Mouse (Mus musculus) thymus, postnatal 0 days (tissue): ENCODE data around the gene Olfml2b. TPM values are rescaled to one million over a fixed set of nuclear protein-coding genes. Genes with fewer than 3 reads are reported as not detected.

Experiments used
- DNase-seq: peaks from one replicate; pipeline ENCODE4 v3.0.0-alpha.2; 2015; ENCODE audit warnings: low spot score
- polyA plus RNA-seq: library from polyadenylated mRNA; unstranded; fragments of >200 nt; fragmentation: Nextera tagmentation; extraction: Ambion mirVana; gene quantifications from 2 replicates; pipeline ENCODE4 v1.2.1, GENCODE M21; 2015

Gene Olfml2b
- polyA plus RNA-seq, 1 experiment from 2014 or later: 1.7 TPM

DNA sequence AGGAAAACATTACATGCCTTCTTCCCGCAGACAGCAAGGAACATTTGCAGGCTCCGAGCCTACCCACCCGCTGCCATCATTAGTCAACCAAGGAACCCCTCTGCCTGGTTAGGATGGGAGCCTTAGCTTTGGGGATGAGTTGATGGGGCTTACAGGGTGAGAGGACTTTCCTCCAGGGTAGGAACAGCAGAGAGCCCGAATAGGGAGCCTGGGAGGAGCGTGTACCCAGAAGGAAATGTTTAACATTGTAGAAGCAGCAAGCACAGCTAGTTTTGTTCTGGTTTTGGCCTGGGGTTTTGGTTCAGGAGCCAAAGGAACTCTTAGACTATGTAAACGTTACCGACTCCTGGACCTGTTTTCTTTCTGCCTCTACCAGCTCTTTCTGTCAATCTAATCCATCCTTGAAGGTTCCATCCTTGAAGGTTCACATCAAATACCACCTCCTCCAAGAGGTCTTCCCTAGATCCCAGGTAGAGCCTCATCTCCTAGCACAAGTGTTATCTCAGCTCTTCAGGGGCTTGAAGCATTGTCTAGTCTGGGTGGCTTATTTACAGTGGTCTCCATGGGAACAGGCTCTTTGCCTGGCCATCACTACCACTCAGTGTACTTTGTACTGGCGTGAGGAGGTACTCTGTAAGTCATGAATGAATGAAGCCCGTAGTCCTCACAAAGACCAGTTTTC, 2.4 kb downstream of the Olfml2b start:
- no peak for DNase-seq

DNA sequence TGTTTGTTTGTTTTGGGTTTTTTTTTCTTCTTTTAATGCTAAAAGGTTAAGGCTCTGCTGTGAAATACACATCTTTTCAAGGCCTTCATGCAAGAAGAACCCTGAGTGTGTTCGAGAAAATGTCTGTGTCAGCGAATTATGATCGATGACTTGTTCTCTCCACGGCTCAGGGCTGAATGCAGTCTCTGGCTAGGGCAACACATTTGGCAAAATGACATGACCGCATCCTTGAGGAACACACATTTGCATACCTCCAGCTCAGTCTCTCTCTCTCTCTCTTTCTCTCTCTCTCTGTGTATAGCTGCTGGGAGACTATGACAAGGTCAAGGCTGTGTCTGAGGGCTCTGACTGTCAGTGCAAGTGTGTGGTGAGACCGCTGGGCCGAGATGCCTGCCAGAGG, 3.0 kb downstream of the Olfml2b start:
- DNase-seq: no peak

DNA sequence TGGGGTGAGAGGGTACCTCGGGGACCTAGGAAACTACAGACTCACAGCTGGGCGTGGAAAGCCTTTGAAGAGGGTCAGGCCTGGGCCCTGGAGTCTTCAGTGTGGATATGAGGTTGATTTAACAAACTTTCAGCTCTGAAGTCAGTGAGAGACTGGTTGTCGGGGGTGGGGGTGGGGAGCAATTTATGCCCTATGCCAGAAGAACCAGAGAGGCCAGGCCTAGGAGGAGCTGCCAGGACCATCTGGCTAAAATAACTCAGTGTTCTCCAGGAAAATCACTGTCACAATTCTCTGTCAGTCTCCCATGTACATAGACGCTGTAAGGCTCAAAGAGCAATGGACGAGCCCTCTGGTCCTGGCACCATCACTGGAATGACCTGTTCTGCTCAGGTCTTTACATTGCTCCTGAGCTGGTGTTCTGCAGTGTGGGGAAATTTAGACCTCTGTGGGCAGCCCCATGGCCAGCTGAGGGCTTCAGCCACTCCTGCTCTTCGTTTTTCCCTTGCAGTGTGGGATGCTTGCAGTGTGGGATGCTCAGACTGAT, 3.7 kb downstream of the Olfml2b start:
- no peak for DNase-seq

DNA sequence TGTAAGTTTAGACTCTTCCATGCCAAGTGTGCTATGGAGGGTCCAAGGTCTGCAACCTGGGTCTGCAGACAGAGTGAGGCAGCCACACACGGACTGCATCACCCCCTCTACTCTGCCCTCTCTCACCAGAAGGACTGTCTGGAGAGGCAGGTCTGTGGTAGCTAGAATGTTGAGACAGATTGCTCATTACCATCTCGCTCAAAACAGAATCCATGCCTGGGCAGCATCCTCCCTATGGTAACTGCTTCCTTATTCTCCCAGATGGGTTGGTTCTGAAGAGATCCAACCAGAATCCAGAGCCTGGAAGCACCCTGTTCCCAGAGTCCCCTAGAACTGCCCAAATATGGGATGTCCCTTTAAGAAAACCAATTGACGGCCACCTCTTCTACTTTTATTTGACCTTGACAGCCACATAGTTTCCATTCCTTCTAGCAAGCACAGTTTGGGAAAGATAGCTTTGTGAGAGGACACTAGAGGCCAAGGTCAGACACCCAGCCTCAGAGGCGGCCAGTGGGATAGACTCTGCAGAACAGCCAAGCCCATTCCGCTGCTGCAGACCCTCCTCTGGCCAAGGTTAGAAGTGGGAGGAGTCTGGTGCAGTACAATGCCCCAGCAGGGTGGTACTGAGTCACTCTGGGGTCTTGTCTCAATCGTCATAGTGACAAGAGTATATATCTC, 6.9 kb downstream of the Olfml2b start:
- DNase-seq: no peak

DNA sequence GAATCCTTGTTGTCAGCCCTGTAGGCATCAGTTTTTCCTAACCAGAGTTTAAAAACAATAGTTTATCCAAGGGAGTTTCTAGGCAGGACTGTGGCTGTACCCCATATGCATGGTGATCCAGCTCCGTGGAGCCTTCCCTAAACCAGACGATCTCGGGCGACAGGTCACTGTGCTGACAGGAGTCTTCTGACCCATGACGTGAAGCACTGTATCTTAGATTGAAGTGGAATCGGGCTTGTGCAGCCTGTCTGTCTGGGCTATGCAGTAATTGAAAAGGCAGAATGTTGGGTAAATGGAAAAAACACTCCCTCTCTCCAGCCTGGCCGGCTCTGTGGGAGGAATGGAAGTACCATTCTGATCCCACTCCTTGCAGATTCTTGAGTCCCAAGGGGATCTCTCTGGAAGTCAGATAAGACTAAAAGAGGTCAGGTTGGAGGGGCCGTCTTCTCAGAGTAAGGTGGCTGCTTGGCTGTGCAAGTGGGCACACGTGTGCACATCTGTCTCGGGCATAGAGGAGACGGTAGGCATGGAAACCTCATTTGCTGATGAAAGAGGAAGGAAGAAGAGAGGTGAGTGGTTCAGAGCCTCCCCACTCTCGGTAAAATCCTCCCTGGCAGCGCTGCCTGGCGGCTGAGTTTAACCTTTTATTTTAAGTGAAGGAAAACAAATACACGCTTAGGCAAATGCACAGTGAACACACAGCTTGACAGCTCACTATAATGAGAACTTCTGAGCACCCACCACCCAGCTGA, 7.8 kb downstream of the Olfml2b start:
- DNase-seq: no peak

DNA sequence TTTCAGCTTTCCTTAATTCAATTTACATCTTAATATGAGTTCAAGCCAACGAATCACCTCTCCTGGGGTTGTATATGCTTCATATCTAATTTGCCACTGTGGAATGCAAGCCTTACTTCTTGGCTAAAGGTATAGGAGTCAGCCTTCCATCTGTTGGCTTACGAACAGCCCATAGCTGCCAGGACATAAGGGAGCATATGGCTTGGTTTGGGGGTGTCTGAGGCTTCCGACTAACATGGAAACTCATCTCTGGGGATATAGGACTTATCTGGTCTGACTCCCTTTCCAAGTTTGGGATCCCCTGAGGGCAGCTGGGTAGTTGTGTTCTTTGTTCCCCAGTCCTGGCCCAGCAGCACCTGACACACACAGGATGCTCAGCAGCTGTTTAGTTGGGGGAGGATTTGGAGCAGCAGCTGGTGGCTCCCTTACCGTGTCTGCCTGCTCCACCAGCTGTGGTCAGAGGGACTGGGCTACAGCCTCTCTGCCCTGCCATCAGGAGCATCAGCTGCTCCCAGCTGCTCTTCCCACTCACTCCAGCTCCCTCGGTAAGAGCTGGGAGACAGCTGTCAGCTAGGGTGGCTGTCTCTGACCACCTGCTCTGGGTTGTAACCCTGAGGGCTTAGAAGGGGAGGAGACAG, 11.1 kb downstream of the Olfml2b start:
- no peak for DNase-seq

DNA sequence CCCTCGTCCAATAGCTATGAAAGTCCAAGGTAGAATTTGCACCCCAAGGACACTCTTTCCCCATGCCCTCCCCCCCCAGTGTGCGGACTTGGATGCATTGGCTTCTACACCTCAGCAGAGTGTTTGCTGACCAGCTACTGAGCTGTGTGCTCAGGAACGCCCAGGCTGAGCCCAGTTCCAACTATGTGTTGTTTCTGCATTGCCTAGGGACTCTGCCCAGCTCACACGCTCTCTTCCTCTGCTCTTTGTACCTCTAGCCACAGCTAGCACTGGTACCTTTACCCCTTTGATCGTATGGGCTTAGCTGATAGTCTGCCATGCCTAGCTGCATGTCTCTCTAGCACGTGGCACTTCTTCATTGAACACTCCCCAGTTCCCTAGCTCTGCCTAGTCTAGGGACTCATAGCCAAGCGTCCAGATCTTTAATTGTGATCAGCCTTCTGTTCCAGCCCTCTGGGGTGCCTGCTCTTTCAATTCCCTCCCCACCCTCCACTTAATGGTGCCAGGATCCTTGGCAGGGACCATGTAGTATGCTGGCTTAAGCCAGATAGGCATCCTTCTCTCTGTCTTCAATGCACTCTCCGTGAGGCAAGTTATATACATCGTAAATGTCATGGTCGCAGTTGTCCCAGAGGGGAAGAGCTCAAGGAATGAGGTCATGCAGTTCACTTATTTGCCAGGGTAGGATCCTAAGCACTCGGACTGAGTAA, 12.3 kb downstream of the Olfml2b start:
- no peak for DNase-seq

DNA sequence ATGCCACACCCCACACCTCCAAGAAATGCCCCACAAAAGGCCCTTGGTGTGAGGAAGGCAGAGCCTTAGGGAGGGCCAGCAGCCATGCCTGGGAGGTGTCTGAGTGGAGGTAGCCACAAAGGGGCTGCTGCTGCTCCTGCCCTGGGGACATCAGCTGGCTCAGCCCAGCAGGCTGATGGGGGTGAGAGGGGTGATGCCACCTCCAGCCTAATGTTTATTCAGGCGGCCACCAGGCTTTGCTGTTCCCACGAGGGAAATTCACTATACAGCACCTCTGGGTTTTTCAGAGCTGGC, 12.8 kb downstream of the Olfml2b start:
- no peak for DNase-seq

DNA sequence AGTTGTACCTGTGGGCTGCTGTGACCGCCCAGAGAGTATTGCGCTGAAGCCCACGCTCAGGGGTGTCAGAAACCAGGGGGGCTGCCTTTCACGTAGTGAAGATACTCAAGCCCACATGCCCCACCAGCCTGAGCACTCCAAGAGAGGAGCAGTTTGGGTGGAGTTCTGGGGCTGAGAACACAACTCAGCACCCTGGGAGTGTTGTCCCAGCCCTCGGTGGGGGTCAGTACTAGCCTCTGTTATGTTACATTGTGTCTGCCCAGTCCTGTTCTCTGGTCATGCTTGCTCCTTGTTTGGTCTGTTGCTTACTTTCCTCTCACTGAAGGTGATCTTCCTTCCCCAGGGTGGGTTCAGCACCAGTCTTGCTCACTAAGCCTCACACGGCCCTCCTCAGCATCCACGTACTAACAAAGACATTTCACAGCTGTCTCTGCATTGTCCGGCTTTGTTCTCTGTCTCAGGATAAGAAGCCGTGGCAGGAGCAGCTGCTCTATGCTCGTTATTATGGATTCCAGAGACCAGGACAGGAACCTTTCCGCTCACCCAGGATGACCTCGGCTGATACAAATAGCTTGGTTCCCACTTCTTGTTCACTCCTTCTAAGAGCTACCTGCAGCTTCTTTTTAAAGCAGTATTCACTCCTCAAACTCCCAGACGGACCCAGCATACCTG, 13.4 kb downstream of the Olfml2b start:
- DNase-seq: no peak

DNA sequence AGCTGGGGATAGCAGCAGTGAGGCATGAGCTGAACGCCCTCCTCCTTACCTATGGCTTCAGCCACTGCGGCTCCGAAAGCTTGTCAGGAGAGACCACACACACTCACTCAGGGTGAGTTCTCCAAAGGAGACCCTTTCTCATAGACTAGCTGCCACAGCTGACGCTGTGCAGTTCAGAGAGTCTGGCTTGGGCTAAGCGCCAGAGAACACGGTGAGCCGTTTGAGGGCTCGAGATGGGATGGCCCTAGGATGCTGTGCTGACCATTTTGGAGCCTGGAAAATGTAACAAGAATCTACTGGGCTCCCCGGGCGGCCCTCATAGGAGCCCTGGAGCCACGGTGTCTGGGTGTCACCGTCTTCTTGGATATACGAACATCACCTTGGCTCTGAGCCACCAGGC, 14.9 kb downstream of the Olfml2b start:
- no peak for DNase-seq

DNA sequence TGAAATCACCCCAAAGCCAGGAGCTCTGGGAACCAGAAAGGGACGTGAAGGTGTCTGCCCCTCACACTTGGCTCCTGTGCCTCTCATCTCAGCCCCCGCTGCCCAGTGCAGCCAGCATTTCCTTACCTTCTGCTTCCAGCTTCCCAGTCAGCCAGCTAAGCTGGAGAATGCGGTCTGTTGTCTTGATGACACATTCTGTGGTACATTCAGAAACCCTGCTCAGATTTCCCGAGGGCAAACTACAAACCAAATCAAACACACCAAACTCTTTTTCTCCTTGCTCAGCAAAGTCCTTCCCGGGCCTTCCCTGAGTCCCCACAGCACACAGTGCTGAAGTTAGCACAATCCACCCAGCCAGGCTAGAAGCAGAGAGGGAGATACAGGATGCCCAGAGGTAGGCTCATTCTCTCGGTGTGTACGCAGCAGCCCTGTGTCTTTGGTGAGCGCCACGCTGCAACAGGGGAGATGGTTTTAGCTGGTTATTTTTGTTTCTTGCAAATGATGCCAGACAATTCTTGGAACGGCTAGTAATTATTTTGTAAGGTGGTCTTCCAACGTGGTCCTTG, 20.4 kb downstream of the Olfml2b start:
- DNase-seq: no peak

DNA sequence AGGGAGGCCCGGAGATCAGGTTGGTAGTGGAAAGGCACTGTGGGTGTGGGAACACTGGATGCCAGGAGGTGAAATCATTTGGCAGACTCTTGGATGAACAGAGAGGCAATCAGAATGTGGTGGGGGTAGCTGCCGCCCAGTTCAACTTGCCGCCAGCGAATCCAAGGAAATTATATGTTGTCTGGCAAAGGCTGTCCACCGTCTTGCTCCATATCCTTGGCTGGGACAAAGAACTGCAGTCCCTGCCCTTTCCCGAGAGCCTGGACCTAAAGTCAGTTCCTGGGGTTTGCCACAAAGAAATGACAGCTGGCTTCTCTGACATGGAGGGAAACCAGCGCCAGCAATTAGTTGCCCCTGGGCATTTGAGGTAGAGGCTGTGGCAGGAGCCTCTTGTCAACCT, 20.9 kb downstream of the Olfml2b start:
- DNase-seq: no peak

DNA sequence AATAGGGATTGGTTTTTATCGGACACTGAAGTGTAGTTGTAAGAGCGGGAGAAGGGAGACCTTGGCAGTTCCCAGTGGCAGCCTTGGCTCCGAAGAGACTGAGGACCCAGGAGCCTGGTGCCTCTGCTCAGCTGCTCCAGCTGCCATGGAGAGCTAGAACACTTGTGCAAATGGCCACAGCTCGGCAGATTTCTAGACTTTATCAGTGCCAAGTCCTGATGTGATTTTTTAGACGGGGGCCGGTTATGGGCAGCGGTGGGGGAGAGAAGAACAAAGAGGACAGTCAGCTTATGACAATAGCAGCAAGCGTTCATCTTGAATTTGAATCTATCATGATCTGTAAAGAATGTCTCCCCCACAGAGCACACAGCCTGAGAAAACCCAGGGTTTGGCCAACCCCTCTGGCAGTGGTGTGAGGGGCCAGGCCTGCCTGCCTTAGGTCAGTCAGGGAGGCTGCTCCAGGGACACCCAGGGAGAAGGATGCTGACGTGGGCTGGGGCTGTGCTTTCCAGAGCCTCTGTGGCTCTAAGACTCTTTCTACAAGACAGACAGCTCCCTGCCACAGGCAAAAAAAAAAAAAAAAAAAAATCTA, 29.9 kb downstream of the Olfml2b start:
- DNase-seq: no peak

DNA sequence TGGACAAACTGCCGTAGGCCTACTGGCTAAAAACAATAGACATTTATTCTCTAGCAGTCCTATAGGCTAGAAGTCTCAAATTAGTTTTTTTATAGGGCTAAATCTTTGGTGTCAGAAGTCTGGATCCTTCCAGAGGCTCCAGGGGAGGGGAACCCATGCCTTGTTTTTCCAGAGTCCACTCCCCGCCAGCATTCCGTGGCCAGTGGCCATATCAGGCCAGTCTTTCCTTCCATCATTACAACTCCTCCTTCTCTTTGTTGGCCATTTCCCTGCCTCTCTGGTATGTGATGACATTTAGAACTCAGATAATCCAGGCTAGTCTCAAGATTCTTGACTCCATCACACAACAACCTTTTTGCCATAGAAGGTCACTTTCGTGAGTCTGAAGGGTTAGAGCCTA, 33.3 kb downstream of the Olfml2b start:
- DNase-seq: no peak

DNA sequence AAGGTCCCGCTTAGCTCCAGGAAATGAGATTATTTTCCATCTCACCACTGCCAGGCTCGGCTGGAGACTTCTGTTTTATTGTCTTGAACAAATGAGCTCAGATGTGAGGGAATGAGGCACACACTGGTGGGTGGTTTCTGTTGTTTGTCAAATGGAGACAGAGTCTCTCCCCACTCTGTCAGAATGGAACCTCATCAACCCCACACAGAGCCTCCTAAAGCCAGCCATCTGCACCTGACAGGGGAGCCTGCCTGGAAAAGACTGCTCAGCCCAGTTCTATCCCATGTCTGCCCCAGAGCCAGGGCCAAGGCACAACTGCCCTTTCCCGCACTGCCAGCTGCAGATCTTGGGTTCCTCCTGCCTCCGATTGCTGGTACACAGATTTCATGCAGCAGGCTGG, 34.5 kb downstream of the Olfml2b start:
- no peak for DNase-seq

DNA sequence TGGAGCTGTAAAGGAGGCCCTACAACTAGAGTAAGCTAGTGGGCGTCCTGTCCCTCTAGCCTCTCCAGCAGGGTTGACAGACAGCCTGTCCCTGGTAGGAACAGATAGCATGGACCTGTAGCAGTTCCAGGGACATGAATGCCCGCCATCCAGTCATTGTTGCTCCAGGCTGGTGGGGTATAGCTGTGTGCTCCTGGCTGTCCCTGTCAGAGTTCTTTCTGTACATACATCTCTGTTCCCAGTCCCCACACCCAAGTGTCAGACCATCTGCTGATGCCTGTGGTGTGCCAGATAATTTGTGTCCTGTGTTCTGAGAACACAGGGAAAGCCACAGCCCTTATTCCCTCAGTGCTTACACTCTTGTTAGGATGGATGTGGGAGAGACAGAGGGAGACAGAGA, 35.3 kb downstream of the Olfml2b start:
- no peak for DNase-seq

DNA sequence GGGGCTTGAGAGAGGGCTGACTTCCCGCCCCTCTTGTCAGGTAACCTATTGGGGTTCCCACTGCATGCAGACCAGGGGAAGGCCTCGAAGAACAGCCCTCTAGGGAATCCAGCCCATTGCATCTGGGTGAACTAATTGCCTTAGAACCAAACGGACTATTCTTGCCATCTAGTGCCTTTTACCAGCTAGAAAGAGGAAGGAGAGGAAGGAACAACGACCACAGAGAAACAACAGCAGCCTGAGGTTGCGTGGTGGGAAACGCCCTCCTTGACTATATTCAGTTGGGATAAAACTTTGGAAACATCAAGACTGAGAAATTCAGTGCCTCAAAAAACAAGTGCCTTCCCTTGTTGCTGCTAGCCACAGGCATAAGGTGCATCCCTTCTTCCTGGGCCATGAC, 39.5 kb downstream of the Olfml2b start:
- DNase-seq: no peak

DNA sequence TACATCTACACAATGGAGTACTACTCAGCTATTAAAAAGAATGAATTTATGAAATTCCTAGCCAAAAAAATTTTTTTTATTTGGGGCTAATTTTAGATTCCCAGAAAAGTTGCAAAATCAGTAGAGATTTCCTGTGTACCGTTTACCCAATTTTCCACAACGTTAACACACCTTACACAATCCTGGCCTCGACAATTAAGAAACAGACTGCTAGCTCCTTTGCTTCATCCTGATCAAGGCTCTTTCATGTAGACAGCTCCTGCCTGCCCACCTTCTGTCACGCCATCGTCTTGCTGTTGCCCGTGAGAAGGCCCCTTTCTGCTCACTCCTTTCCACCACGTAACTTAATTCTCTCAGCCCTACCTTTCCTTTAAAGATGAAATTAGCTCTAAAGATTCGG, 45.4 kb downstream of the Olfml2b start:
- DNase-seq: no peak

DNA sequence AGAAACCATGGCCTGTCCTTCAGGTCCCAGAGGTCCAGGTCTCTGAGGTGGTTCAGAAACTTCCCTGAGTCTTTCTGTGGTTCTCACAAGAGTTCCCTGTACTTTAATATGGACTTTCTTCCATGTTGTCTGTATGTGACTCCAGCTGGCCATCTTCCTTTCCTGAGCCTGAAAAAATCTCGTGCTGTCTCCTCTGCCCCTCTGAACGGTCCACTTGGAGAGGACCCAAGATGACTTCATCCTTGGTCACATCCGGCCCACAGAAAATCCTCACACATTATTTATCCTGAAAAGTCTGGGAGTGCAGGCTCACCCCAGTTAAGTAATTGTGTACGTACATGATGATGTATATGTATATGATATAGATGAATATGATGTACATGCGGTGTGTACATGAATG, 47.0 kb downstream of the Olfml2b start:
- DNase-seq: no peak

DNA sequence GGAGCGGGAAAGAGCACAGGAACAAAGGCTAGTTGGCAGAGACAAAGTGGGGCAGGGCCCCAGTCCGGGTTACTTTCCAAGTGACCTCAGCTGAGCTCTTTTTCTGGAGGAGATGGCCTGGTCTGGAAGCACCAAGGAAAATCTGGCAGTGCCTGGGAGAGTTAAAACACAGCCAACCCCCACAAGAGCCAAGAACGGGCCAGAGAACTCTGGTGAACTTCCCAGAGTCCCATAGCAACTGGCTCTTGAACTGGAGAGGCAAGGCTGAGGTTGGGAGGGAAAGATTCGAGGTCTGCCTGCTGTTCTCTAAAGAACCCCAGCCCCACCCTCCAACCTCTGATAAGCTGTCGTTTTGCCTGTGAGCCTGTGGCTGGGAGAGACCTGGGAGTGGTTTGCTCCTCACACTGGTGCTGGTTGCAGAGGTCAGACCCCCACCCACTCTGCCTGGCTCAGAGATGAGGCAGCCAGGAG, 50.5 kb downstream of the Olfml2b start:
- no peak for DNase-seq
